Mouse (Mus musculus) E14TG2a.4 (cell line): ENCODE data around the gene Xpnpep2.

ENCODE experiments used
- CTCF ChIP-seq: conservative IDR thresholded peaks from 2 replicates; pipeline ENCODE4 v1.5.1; 2014; ENCODE audit warnings: low read length
- POU5F1 ChIP-seq: IDR thresholded peaks from 2 replicates; pipeline ENCODE4 v1.6.1; 2014; ENCODE audit warnings: low read length, borderline replicate concordance

- TF ChIP-seq CTCF (peak; percentile 73), POU5F1 (no peak)
Measured at GRCm38 (mm10) chrX:48094658-48095057, 13.9 kb upstream of the Xpnpep2 start.
